Mouse (Mus musculus): ENCODE measurements at regions not wholly inside any gene's neighbourhood (a gene's known extent, or its start where the extent isn't known, plus 50 kb on each side); places are given as distances from the start of the nearest gene placed in this dataset.

DNA sequence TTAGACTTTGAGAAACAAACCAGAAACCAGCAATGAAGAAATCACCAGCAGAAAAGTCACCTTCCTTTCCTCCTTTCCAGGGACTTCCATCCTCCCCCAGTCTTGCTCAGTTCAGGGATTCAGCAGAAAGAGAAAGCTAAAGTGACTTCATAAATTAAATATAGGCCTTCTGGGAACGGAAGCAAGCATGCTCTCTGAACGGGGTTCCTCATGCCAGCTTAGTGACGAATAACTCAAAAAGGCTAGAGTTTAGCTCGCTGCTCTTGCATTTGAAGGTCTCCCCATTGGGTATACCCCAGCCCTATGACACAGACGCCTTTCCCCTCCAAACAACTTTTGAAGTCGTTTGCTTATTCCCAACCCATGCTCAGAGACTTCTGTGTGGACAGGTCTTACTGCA lies 252.8 kb downstream of the Fgf9 start:
- no peak for DNase-seq
- Histone ChIP-seq H3K4me3 (ENCODE audit: low read depth, low read length) (no peak overlapping the region), H3K9me3 (ENCODE audit: low read length) (no peaks in the 10 kb centered on the region), H3K4me1 (ENCODE audit: insufficient read depth) (no peaks in the 10 kb centered on the region), H3K4me2 (ENCODE audit: low read depth) (no peak overlapping the region), H3K36me3 (ENCODE audit: insufficient read depth) (no peaks in the 10 kb centered on the region), H3K9ac (no peak overlapping the region), H3K27me3 (ENCODE audit: insufficient read depth, low read length) (no peaks in the 10 kb centered on the region), H3K27ac (ENCODE audit: low read depth, low read length) (no peak overlapping the region)
- 81% methylated on average over 6 of the region's 6 CpGs for WGBS
- no peak for TF ChIP-seq CTCF (IDR thresholded peaks at IDR 0.05; ENCODE audit: low read depth)
- no peak for ATAC-seq

GRCm38 (mm10) chr14:58322461-58322860 lies 252.1 kb downstream of the Fgf9 start:
- Histone ChIP-seq H3K4me1 (ENCODE audit: insufficient read depth) (no peaks in the 10 kb centered on the region), H3K4me3 (ENCODE audit: low read depth, low read length) (no peak overlapping the region), H3K27me3 (ENCODE audit: insufficient read depth, low read length) (no peaks in the 10 kb centered on the region), H3K9ac (no peak overlapping the region), H3K4me2 (ENCODE audit: low read depth) (no peak overlapping the region), H3K27ac (ENCODE audit: low read depth, low read length) (no peak overlapping the region), H3K9me3 (ENCODE audit: low read length) (no peaks in the 10 kb centered on the region), H3K36me3 (ENCODE audit: insufficient read depth) (no peaks in the 10 kb centered on the region)
- ATAC-seq = no peak
- no peak for TF ChIP-seq CTCF (IDR thresholded peaks at IDR 0.05; ENCODE audit: low read depth)
- no peak for DNase-seq
- 79% methylated on average over 4 of the region's 4 CpGs for WGBS

GRCm38 (mm10) chr14:58321875-58322274 lies 251.5 kb downstream of the Fgf9 start:
- H3K9ac ChIP-seq = no peak overlapping the region
- H3K9me3 ChIP-seq (ENCODE audit: low read length) = no peaks in the 10 kb centered on the region
- 86% methylated on average over 10 of the region's 10 CpGs for WGBS
- no peaks in the 10 kb centered on the region for H3K27me3 ChIP-seq (ENCODE audit: insufficient read depth, low read length)
- H3K27ac ChIP-seq (ENCODE audit: low read depth, low read length) = no peak overlapping the region
- DNase-seq (no peak), ATAC-seq (no peak)
- H3K36me3 ChIP-seq (ENCODE audit: insufficient read depth) = no peaks in the 10 kb centered on the region
- H3K4me2 ChIP-seq (ENCODE audit: low read depth) = no peak overlapping the region
- no peak for TF ChIP-seq CTCF (IDR thresholded peaks at IDR 0.05; ENCODE audit: low read depth)
- H3K4me3 ChIP-seq (ENCODE audit: low read depth, low read length) = no peak overlapping the region
- H3K4me1 ChIP-seq (ENCODE audit: insufficient read depth) = no peaks in the 10 kb centered on the region

DNA sequence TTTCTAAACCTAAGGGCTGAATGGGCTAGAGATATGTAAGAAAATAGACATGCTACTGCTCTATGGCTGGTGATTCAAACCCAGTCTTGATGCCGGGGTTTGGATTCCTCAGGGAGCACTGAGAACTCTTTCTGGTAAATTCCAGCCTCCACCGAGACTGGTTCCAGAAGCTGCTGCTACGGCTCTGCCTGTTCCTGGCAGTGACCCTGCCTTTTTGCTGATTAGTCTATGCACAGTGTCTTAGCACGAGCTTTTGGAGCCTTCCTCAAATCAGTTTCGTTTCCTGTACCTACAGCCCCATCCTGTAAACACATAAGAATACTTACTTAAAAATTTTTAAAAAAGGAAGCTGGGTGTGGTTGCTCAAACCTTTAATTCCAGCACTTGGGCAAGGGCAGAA lies 250.9 kb downstream of the Fgf9 start:
- no peaks in the 10 kb centered on the region for H3K9me3 ChIP-seq (ENCODE audit: low read length)
- ATAC-seq (no peak), DNase-seq (no peak)
- H3K27me3 ChIP-seq (ENCODE audit: insufficient read depth, low read length) = no peaks in the 10 kb centered on the region
- no peaks in the 10 kb centered on the region for H3K4me1 ChIP-seq (ENCODE audit: insufficient read depth)
- H3K36me3 ChIP-seq (ENCODE audit: insufficient read depth) = no peaks in the 10 kb centered on the region
- H3K9ac ChIP-seq = no peak overlapping the region
- no peak for TF ChIP-seq CTCF (IDR thresholded peaks at IDR 0.05; ENCODE audit: low read depth)
- no peak overlapping the region for H3K27ac ChIP-seq (ENCODE audit: low read depth, low read length)
- 85% methylated on average over 5 of the region's 5 CpGs for WGBS
- no peak overlapping the region for H3K4me2 ChIP-seq (ENCODE audit: low read depth)
- no peak overlapping the region for H3K4me3 ChIP-seq (ENCODE audit: low read depth, low read length)

DNA sequence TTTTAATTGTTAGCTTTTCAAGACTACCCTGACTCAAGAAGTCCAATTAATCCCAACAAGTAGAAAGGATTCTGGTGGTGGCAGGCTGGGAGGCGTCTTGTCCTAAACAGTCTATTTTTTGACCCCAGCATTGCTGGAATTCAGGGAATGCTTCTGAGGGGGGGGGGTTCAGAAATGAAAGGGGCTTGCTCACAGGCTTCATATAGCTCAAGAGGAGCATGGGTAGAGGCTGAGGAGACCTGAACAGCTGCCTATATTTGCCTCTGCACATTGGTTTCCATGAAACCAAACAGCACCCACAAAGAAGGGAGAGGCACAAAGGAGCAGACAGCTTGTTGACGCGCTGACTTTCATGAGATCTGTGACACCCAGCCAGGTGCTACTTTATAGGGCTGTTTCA lies 247.3 kb downstream of the Fgf9 start:
- Histone ChIP-seq H3K9me3 (ENCODE audit: low read length) (no peaks in the 10 kb centered on the region), H3K4me1 (ENCODE audit: insufficient read depth) (no peaks in the 10 kb centered on the region), H3K27me3 (ENCODE audit: insufficient read depth, low read length) (no peaks in the 10 kb centered on the region), H3K36me3 (ENCODE audit: insufficient read depth) (no peaks in the 10 kb centered on the region), H3K27ac (ENCODE audit: low read depth, low read length) (no peak overlapping the region), H3K4me3 (ENCODE audit: low read depth, low read length) (no peak overlapping the region), H3K9ac (no peak overlapping the region), H3K4me2 (ENCODE audit: low read depth) (no peak overlapping the region)
- ATAC-seq (no peak), DNase-seq (no peak)
- TF ChIP-seq CTCF (IDR thresholded peaks at IDR 0.05; ENCODE audit: low read depth) = no peak
- 76% methylated on average over 3 of the region's 3 CpGs for WGBS

- Histone ChIP-seq H3K9me3 (ENCODE audit: low read length) (no peaks in the 10 kb centered on the region), H3K36me3 (ENCODE audit: insufficient read depth) (no peaks in the 10 kb centered on the region), H3K9ac (no peak overlapping the region), H3K4me2 (ENCODE audit: low read depth) (no peak overlapping the region), H3K27ac (ENCODE audit: low read depth, low read length) (no peak overlapping the region), H3K27me3 (ENCODE audit: insufficient read depth, low read length) (no peaks in the 10 kb centered on the region), H3K4me1 (ENCODE audit: insufficient read depth) (no peaks in the 10 kb centered on the region), H3K4me3 (ENCODE audit: low read depth, low read length) (no peak overlapping the region)
- DNase-seq (no peak), ATAC-seq (no peak)
- TF ChIP-seq CTCF (IDR thresholded peaks at IDR 0.05; ENCODE audit: low read depth) = no peak
- 23% methylated on average over 4 of the region's 4 CpGs for WGBS
Observed at GRCm38 (mm10) chr14:58317231-58317630, 246.9 kb downstream of the Fgf9 start.

DNA sequence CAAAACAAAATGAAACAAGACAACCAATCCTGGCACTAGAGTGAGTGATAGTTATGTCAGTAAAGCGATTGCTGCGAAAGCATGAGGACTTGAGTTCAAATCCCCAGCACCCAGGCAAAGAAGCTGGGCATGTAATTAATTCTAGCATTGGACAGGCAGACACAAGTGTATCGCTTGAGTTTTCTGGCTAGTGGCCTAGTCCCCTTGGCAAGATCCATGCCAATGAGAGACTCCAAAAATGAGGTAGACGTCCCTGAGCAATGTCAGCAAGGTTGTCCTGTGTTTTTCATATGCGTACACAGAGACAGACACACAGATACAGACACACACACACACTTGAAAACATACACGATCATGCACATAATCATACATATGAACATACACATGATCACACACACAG lies 237.3 kb downstream of the Fgf9 start:
- no peaks in the 10 kb centered on the region for H3K4me1 ChIP-seq (ENCODE audit: insufficient read depth)
- DNase-seq (no peak), ATAC-seq (no peak)
- H3K9me3 ChIP-seq (ENCODE audit: low read length) = no peaks in the 10 kb centered on the region
- no peak overlapping the region for H3K4me2 ChIP-seq (ENCODE audit: low read depth)
- H3K27me3 ChIP-seq (ENCODE audit: insufficient read depth, low read length) = no peaks in the 10 kb centered on the region
- no peak overlapping the region for H3K27ac ChIP-seq (ENCODE audit: low read depth, low read length)
- no peak overlapping the region for H3K9ac ChIP-seq
- TF ChIP-seq CTCF (IDR thresholded peaks at IDR 0.05; ENCODE audit: low read depth) = no peak
- no peaks in the 10 kb centered on the region for H3K36me3 ChIP-seq (ENCODE audit: insufficient read depth)
- H3K4me3 ChIP-seq (ENCODE audit: low read depth, low read length) = no peak overlapping the region
- 75% methylated on average over 6 of the region's 6 CpGs for WGBS

Measured in forebrain, postnatal 0 days (tissue).